Mouse (Mus musculus) embryo, embryonic 10.5 days (tissue): ENCODE results near the gene Tcea2.

ENCODE experiments used
- DNase-seq: peaks from one replicate; pipeline ENCODE4 v3.0.0-alpha.2; 2015; ENCODE audit warnings: low spot score

Tcea2 gene

DNA sequence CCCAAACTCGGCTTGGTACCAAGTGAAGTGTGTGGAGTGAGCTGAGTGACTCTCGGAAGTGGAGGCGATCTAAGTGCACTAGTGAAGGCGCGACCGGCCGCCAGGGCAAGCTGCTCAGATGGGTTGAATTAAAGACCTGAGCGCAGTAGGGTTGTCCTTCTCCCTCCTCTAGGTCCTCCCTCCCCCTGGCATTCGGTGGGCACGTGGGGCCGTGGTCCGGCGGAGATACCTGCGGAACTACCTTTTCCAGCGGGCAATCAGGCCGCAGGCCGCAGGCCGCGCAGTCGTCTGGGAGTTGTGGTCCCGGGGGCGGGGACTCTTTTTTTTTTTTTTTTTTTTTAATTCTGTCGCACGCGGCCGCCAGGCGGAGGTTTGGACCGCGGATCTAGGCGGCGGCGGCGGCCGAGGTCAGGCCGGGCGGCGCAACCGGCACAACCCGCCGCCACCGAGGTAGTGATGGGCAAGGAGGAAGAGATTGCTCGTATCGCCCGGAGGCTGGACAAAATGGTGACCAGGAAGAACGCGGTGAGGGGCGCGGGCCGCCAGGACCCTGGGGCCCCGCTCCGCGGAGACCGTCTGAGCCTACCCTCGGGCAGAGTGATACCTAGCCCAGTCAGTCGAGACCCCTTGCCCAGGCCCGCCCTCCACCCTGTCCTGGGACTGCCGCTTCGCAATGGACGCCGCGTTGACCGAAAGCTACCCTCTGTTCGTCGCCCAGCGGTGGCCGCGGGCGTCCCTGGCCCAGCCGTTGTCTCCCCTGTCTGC is at the start of gene Tcea2:
Gene Tcea2, plus strand, starts transcription at position 360 of the 765 bp plus-strand sequence.
- peak; percentile 78 for DNase-seq

DNA sequence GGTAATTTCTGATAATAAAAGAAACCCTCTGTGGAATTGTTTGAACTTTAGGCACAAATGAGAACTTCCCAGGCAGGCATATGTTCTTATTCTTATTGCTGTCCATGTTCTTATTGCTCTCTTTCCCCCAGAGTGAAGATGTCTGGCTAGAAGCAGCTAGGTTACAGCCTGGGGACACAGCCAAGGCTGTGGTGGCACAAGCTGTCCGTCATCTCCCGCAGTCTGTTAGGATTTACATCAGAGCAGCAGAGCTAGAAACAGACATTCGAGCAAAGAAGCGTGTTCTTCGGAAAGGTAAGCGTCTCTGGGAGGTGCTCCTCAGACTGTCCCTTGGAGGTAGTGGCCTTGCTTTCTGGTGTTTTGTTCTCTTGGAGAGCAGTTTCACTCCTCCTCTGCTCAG is 47.5 kb upstream of the Tcea2 start:
- DNase-seq = no peak

DNA sequence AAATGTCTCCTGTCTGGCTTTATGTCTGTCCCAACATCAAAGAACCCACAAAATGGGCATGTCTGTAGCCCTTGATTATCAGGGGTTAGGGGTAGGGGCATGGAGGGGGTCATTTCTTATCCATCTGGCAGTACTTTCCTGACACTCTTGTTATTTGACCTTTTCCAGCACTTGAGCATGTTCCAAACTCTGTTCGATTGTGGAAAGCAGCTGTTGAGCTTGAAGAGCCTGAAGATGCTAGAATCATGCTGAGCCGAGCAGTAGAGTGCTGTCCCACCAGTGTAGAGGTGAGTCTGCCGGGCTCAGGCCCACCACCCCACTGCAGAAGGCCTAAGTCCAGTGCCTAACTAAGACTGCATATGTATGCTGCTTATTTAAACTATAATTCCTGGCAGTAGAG is 44.2 kb upstream of the Tcea2 start:
- DNase-seq = no peak

DNA sequence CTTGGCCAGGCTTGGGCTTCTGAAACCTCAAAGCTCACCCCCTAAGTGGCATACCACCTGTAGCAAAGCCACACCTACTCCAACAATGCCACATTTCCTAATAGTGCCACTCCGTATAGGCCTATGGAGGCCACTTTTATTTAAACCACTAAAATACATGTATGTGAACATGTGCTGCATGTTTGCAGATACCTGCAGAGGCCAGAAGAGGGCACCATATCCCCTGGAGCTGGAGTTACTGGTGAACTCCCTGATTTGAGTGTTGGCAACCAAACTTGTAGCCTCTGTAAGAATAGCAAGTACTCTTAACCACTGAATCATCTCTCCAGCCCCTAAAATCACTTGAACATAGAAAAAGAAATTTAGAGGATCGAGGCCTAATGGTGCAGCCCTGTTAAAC is 35.7 kb upstream of the Tcea2 start:
- DNase-seq = peak; percentile 68

DNA sequence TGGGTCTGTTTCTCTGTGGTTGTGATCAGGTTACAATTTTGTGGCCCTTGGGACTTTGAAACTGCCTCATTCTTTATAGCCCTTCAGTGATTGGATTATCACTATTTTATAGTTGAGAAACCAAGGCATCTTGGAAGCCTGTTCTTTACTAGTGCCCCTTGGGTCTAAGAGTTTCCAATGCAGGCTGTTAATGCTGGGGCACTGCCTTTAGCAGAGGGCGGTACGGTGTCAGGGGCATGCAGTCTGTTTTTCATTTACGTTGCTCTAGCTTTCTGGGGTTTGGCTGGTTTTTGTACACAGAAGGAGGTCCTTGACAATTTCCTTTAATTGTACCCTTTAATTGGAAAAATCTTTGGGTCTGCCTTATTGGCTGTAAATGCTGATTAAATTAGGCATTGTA is 34.4 kb upstream of the Tcea2 start:
- DNase-seq = no peak

DNA sequence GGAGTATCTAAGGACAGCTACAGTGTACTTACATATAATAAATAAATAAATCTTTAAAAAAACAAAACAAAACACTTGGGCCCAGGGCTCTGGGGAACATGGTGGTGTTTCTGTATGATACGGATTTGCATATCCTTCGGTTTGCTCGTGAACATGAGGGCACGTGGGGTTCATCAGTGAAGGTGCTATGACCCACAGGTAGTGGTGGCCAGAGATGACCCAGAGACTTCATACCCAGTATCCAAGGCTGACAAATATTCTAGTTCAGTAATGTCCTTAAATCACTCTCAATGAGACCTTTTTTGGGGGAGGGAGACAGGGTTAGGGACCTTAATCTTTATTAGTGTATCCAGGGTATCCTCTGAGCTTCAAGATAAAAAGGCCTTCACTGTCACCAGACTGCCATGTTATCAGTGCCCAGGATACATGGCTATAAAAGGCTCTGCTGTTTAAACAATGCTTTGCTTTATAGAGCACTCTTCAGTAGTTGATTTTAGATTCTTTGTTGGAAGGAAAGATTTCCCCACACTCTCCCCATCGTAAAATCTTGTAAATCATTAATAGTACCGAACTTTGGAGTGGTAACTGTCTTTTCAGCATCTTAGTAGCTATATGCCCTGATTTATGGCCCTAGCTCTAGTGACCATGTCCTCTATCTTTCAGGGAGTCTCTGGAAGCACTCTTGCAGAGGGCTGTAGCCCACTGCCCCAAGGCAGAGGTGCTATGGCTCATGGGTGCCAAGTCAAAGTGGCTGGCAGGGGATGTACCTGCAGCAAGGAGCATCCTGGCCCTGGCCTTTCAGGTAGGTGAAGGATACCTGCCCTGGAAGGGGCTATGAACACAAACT is 33.3 kb upstream of the Tcea2 start:
- DNase-seq = no peak

DNA sequence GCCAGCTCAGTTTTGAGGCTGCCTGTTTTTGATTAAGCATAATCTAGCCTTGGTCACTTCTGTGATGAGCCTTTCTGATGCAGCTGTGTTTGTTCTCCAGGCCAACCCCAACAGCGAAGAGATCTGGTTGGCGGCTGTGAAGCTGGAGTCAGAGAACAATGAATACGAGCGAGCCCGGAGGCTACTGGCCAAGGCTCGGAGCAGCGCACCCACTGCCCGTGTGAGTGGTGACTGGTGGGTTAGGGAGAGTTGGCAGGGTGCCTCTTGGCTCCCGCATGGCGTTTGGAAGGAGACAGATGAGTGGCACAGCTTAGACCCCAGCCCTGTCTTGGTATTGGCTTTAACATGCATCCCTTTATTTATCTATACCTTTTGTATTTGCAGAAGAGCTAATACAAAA is 31.2 kb upstream of the Tcea2 start:
- no peak for DNase-seq

DNA sequence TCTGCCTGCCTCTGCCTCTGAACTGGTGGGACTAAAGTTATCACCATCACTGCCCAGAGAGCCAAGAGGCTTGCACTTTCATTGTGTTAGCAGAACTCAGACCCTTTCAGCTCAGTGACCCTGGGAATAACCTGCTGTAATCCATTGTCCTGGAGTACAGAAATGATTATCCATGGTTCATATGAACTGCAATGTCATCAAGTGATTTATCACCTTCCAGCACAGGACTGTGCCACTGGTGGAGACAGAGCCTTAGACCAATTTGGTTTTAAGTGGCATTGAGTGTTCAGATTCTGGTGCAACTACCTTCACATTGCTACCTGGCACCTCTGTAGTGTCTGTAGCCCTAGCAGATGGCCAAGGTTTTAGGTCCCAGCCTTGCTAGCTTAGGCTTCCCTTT is 27.0 kb upstream of the Tcea2 start:
- DNase-seq = no peak

DNA sequence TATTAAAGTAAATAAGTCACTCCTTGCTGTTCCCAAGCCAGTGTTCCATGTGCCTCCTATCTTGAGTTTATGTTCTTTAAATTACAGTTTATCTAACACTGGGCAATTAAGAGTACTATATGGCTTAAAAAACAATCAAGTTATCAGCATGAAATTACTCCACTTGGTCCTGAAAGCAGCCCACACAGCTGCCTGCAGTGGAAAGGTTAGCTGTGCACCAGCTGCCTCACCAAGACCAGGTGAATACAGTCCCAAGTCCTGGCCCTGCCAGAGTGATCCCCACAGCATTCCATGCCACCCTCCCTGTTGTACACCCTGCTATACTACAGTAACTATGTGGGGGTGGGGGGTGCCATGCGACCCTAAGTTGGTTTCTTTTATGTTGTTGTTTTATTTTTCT is 26.6 kb upstream of the Tcea2 start:
- DNase-seq = no peak

DNA sequence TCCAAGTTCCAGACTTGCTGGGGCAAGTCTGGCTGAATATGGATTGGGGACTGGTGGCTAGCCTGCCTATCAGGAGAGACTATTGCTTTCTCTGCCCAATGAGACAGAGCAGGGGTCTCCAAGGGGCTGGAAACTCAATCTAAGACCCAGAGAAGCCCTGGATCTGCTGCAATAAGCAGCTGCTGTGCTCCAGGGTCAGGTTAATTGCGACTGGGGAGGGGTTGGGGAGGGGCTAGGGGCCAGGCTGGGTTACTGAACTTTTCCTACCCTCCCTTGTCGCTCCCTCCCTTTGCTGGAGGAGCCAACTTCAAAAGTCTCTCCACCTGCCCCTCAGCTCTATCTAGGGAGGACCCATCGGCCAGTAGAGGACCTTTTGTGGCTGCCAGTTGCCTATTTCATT is 23.4 kb upstream of the Tcea2 start, which contains the start of gene Gm29797:
Gene Gm29797, plus strand, starts transcription at position 301 of the 400 bp plus-strand sequence.
- DNase-seq = no peak

DNA sequence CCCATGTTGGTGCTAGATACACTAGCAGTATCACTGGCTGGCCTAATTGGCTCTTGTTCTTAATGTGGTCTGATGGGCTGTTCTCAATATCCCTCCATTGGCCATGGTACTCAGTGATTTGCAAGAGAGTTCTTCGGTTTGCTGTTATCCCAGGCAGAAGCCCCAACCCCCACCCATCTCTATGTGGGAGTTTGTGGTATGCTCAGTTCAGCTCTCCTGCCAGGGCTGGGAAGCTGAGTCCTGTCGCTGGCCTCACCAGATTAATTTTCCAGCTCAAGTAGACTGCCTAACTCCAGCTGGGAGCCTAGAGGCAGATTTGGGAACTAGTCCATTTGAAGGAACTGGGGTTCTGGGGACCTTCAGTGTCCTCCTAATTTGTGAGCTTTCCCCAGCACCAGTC is 22.7 kb upstream of the Tcea2 start:
- DNase-seq = no peak

DNA sequence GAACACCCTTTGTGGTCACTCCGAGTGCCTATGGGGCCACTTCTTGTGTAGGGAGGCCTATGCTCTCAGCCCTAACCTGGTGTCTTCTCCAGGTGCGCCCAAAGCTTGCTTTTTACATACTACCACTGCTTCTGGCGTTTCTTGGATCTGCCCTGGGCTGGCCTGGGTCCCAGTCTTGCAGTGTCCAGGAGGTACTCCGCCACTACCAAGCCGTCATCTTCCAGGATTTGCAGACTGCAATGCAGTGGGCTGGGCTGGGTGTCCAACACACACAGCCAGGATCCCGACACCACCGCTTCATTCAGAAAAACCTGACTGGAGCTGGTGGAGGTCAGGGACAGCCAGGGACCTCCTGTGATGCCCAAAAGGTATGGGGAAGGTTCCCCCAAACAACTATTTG is 21.6 kb upstream of the Tcea2 start:
- DNase-seq = no peak

DNA sequence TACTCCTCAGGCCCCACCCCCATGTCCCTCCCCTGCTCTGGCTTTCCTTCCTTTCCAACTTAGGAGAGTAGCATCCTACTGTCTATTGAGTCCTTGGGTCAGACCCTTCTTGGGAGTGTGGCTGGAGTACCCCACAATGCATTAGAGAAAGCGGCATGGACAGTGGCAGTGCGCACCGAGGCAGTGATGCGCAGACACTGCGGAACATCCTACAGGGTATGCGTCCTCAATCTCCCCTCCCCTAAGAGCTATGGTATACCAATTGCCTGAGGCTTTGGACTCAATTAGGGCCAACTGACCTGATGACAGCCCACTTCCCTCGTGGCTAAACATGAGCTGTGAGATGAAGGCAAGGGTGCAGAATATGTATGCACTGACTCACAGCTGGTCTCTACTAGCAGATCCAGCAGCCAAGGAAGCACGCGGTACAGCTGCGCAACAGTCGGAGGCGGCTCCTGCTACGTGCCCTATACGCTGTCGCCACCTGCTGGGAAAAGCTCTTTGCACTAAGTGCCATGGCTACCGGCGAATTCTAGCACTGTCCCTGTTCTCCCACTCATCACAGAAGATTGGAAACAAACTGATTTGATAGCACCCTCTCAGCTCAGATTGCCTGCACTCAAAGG is 21.1 kb upstream of the Tcea2 start:
- peak; percentile 49 for DNase-seq

DNA sequence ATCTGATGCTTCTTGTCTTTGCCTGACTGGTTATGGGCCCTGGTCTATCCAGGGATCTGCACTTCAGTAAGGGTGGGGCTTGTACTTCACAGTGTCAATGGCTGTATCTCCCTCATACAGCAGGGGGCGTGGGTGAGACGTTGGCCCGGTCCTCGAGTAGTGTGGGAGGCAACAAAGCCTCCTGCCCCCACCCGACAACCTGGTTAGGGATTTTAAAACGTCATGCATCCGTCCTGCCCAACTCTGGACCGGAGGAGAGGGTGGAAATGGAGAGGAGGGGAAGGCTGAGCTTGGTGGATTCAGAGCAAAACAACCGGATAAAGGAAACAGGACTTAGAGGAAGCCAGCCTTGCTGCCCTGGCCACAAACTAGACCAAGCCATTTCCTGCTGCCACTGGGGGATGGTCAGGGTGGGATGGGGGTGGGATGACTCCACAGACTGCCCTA is 20.5 kb upstream of the Tcea2 start:
- peak; percentile 79 for DNase-seq

DNA sequence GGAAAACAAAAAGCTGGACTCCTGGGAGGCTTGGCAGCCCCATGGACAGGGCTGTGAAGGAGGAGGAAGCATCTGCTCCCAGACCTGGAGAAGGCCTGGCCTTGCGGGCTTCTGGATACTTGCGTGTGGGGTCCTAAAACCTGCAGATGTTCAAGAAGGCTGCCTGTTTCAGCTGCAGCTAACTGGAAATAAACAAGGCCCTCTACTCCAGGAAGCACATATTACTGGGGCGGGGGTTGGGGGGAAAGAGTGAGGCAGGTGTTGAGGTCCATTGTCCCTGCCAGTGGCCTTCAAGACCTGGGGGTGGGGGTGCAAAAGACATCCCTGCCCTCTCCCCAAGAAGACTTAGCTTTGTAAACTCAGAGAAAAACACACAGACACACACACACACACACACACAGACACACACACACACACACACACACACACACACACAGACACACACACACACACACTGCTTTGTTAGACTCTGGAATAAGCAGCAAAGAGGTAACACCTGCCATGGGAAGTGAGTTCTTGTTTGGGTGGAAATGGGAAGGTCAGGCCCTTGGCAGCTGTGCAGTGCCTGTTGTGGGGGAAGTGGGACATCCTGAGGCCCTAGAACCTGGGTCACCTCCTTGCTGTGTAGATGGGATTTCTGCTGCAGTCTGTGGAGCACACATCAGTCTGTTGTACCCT is 17.4 kb upstream of the Tcea2 start:
- DNase-seq = no peak

DNA sequence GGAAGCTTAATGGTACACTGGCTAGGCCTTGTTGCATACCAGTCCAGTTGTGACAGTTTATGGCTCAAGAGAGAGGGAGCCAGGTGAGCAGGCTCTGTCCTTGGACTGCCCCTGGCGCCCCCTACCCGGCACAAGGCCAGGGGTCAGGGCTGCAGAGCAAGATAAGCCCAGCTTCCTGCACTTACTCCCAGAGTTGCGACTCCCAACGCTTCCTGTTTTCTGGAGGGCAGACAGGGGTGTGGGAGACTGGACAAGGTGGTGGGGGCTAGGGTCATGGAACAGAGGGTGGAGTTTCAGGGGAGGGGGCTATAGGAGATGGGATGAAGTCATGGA is 16.8 kb upstream of the Tcea2 start:
- no peak for DNase-seq

DNA sequence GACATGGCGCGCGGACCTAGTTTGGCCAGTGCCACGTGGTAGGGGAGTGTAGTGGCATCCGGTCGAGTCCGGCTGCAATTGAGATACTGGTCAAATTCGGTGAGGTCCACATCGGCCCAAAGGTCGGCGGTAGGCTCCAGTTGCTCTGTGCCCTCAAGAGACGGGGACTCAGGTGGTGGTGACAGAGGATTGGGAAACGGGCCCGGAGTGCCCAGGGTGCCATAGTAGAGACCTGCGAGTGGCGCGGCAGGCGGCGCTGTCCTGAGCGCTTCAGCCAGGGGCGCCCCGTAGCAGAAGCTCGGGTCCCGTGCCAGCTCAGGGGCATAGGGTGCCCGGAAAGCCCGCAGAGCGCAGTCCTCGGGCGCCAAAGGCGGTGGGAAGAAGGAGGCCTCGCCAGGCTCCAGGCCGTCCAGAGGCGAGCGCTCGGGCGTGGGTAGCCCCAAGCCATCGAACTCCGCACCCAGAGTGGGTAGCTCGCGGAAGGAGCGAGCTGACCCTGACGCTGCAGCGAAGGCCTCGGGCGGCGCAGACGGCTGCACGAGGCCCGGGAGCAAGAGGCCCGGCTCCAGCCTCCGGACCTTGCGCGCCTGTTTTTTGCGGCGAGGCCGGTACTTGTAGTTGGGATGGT is 9.7 kb upstream of the Tcea2 start:
- no peak for DNase-seq

DNA sequence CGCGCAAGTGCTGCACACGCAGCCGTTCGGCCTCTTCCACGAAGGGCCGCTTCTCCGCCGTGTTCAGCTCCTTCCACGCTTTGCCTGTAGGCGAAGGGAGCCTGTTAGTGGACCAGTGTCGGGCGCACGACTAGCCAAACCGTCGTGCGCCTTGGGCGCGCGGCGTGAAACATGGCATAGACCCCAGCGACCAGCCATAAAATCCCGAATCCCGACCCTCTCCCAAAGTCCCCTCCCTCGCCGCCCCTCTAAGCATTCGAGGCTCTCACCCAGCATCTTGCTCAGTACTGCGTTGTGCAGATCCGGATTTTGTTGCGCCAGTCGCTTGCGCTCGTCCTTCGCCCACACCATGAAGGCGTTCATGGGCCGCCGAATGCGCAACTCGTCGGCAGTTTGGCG is 9.2 kb upstream of the Tcea2 start:
- DNase-seq = no peak

DNA sequence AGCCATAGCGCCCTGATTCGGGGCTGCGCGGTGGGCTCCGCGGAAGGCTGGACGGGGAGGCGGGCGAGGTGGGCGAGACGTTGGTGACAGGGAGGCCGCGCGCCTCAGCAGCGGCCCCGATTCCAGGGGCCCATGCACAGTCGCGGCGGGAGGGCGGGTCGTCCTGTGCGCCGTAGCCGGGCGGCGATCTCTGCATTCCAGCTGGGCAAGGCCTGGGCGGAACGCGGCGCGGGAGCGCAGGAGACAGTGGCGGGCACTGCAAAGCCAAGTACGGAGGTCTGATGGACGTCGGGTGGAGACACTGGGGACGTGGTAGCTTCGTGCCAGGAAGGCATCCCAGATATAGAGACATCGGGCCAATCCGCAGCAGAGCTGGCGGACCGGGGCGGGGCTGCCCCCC is 8.8 kb upstream of the Tcea2 start, which contains the start of gene Sox18:
Gene Sox18, minus strand, starts transcription at position 315 of the 400 bp plus-strand sequence.
- DNase-seq = peak; percentile 45

DNA sequence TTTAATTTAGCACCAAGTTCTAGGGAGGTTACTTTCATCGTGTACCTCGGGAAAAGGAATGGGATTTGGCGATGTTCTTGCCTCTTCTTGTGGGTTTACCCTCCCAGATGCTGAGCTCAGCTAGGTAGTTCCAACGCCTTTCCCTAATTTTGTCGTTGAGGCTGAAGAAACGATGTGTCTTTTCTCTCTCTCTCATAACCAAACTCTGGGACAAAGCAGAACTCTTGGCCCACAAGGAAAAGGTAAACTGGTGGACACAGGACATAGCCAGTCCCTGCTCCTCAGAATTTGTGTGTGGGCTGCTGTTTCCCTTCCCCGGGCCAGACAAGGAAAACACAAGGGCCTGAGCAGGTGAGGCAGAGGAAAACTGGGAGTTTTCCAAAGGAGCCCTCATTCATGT is 8.1 kb upstream of the Tcea2 start:
- no peak for DNase-seq

DNA sequence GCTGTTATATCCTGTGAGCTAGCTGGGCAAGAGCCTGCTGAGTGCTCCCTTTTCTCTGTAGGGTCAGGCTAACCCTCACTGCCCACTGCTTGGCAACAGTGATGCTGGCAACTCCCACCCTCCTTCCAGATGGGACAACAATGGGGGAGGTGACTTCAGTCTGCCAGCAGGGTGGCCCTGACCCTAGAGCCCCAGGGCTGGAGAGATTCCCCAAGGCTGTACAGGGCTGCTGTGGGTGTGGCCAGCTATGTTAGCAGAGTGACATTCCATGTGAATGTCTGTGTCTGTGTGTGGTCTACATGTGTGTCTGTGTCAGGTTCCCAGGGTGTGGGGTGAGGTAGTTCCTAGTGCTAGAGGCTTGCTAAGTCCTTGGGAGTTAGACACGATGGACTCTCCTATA is 6.6 kb upstream of the Tcea2 start:
- DNase-seq = peak; percentile 36

DNA sequence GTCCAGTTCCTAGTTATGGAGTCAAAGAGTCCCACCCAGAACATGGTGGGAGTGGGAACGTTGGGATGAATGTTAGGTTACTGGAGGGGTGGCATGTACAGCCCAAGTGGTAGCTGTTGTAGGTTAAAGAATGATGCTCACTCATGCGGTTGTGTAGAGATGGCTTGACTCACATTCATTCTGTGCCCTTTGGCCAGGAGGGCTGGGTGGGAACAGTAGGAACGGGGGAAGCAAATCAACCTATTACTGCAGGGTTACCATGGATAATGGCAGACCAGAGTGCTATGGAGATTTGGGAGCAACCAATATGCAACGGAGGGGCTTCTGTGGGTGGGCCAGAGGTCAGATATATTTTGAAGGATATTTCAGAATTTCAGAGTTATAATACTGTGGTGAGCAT is 5.2 kb upstream of the Tcea2 start:
- DNase-seq = no peak
